Mouse (Mus musculus): ENCODE data around the gene Nol10.

GRCm38 (mm10) chr12:17310852-17311839 lies 37.1 kb upstream of the Nol10 start:
- TF ChIP-seq CTCF (IDR thresholded peaks at IDR 0.05; ENCODE audit: low read depth) (no peak), EP300 (IDR thresholded peaks at IDR 0.05; ENCODE audit: low read depth) (no peak)

Measured in liver, postnatal 0 days (tissue).